Mouse (Mus musculus) lung, embryonic 14.5 days (tissue): ENCODE data around the gene Efemp2. TPM values are rescaled to one million over a fixed set of nuclear protein-coding genes. Genes with fewer than 3 reads are reported as not detected.

Experiments used
- ATAC-seq: fragments of 200-750 bp; cut with Nextera tagmentation; 2 replicates; pipeline ENCODE4 v1.8.0; 2017; ENCODE audit warnings: mild to moderate bottlenecking, moderate TSS enrichment, moderate library complexity; ENCODE audit not compliant: insufficient read depth
- DNase-seq: peaks from one replicate; pipeline ENCODE4 v3.0.0-alpha.2; 2015
- H3K27ac ChIP-seq: fragments of 300-500 bp; sonication (generic); 2 replicates; pipeline ENCODE4 v1.5.1; 2014; ENCODE audit warnings: low read depth, mild to moderate bottlenecking, moderate library complexity
- H3K27me3 ChIP-seq: fragments of 300-500 bp; sonication (generic); 2 replicates; pipeline ENCODE4 v1.6.1; 2014; ENCODE audit warnings: low read length, control low read depth; ENCODE audit not compliant: insufficient read depth
- H3K36me3 ChIP-seq: fragments of 300-500 bp; sonication (generic); 2 replicates; pipeline ENCODE4 v1.6.1; 2014; ENCODE audit warnings: control low read depth; ENCODE audit not compliant: insufficient read depth
- H3K4me1 ChIP-seq: fragments of 300-500 bp; sonication (generic); 2 replicates; pipeline ENCODE4 v1.6.1; 2014; ENCODE audit warnings: antibody characterized with exemption, control low read depth; ENCODE audit not compliant: insufficient read depth
- H3K4me2 ChIP-seq: fragments of 300-500 bp; sonication (generic); 2 replicates; pipeline ENCODE4 v1.6.1; 2014; ENCODE audit warnings: mild to moderate bottlenecking
- H3K4me3 ChIP-seq: fragments of 300-500 bp; sonication (generic); 2 replicates; pipeline ENCODE4 v1.5.1; 2014; ENCODE audit warnings: low read depth, low read length
- H3K9ac ChIP-seq: fragments of 300-500 bp; sonication (generic); 2 replicates; pipeline ENCODE4 v1.6.1; 2014
- H3K9me3 ChIP-seq: fragments of 300-500 bp; sonication (generic); 2 replicates; pipeline ENCODE4 v1.6.1; 2016; ENCODE audit warnings: low read depth, low read length, control low read depth
- CTCF ChIP-seq: IDR thresholded peaks from 2 replicates; pipeline ENCODE4 v1.5.1; 2016; ENCODE audit warnings: antibody characterized with exemption, low read depth
- WGBS: fragments of 180-500 bp; shearing (Covaris S2); extraction: QIAGEN DNeasy Blood & Tissue Kit; methylation state at CpG from one replicate; pipeline ENCODE4 v1.1.7; 2014; 5-methylcytosine and 5-hydroxymethylcytosine counted together
- polyA plus RNA-seq: library from polyadenylated mRNA; unstranded; fragments of >200 nt; fragmentation: Nextera tagmentation; extraction: Ambion mirVana; gene quantifications from 2 replicates; pipeline ENCODE4 v1.2.1, GENCODE M21; 2014

Efemp2 gene
- polyA plus RNA-seq, 1 experiment from 2014 or later: 192 TPM

- no peak overlapping the region for H3K9ac ChIP-seq
- WGBS: 21% methylated on average over 7 of the region's 7 CpGs
Measured at GRCm38 (mm10) chr19:5444954-5445353, 28.8 kb upstream of the Efemp2 start.

GRCm38 (mm10) chr19:5445747-5446146 is 28.0 kb upstream of the Efemp2 start:
- WGBS: 90% methylated on average over 5 of the region's 5 CpGs
- no peak for DNase-seq
- Histone ChIP-seq H3K4me1 (no peaks in the 10 kb centered on the region), H3K9me3 (no peaks in the 10 kb centered on the region), H3K4me3 (no peak overlapping the region), H3K36me3 (no peaks in the 10 kb centered on the region), H3K27ac (no peak overlapping the region), H3K27me3 (peaks cover 43% of the 10 kb centered on the region), H3K4me2 (no peak overlapping the region), H3K9ac (no peak overlapping the region)
- no peak for TF ChIP-seq CTCF
- no peak for ATAC-seq

More at GRCm38 (mm10) chr19:5444954-5445353, 28.8 kb upstream of the Efemp2 start:
- DNase-seq (no peak), ATAC-seq (no peak)
- Histone ChIP-seq H3K4me2 (no peak overlapping the region), H3K36me3 (no peaks in the 10 kb centered on the region), H3K27ac (no peak overlapping the region), H3K4me3 (no peak overlapping the region), H3K4me1 (no peaks in the 10 kb centered on the region), H3K27me3 (peaks cover 35% of the 10 kb centered on the region), H3K9me3 (0 out of 2 replicates have a peak, but pooled peaks cover 4% of the 10 kb centered on the region)
- TF ChIP-seq CTCF: no peak

GRCm38 (mm10) chr19:5447515-5448353 is 26.0 kb upstream of the Efemp2 start, which contains the start of gene Fosl1:
Fosl1 (plus strand) TSS chr19:5447547.
- DNase-seq (peak; percentile 80), ATAC-seq (peak; percentile 50)
- Histone ChIP-seq H3K9me3 (no peaks in the 10 kb centered on the region), H3K4me1 (no peaks in the 10 kb centered on the region), H3K4me2 (peak within 1 kb of the TSS; percentile 96), H3K4me3 (peak within 1 kb of the TSS; percentile 54), H3K27ac (no peak within 1 kb of the TSS), H3K27me3 (peaks cover 45% of the 10 kb centered on the region), H3K36me3 (no peaks in the 10 kb centered on the region), H3K9ac (peak within 1 kb of the TSS; percentile 40)
- no peak for TF ChIP-seq CTCF
- under 1% methylated on average over 70 of the region's 70 CpGs for WGBS

- Histone ChIP-seq H3K4me2 (peak overlapping the region; percentile 96), H3K9me3 (no peaks in the 10 kb centered on the region), H3K27ac (no peak overlapping the region), H3K27me3 (peaks cover 45% of the 10 kb centered on the region), H3K4me3 (peak overlapping the region; percentile 54), H3K9ac (no peak overlapping the region), H3K4me1 (no peaks in the 10 kb centered on the region), H3K36me3 (peaks cover under 1% of the 10 kb centered on the region; the same call in 1 of the 2 replicates)
- peak; percentile 40 for DNase-seq
- no peak for TF ChIP-seq CTCF
- 4% methylated on average over 36 of the region's 36 CpGs for WGBS
- 0 out of 2 replicates have a peak, but pooled peaks have one; percentile 18 for ATAC-seq
Measured at GRCm38 (mm10) chr19:5448354-5449150, 25.2 kb upstream of the Efemp2 start.

- no peak for DNase-seq
- Histone ChIP-seq H3K4me2 (no peak overlapping the region), H3K4me3 (no peak overlapping the region), H3K27me3 (peaks cover 45% of the 10 kb centered on the region), H3K4me1 (no peaks in the 10 kb centered on the region), H3K27ac (no peak overlapping the region), H3K9ac (no peak overlapping the region), H3K36me3 (peaks cover 8% of the 10 kb centered on the region), H3K9me3 (no peaks in the 10 kb centered on the region)
- 82% methylated on average over 3 of the region's 3 CpGs for WGBS
- no peak for TF ChIP-seq CTCF
- no peak for ATAC-seq
Measured at GRCm38 (mm10) chr19:5449673-5450072, 24.1 kb upstream of the Efemp2 start.

- ATAC-seq (no peak), DNase-seq (no peak)
- 69% methylated on average over 6 of the region's 6 CpGs for WGBS
Measured at GRCm38 (mm10) chr19:5451766-5452165, 22.0 kb upstream of the Efemp2 start.

GRCm38 (mm10) chr19:5455037-5455436 is 18.7 kb upstream of the Efemp2 start:
- H3K9ac ChIP-seq: peak overlapping the region; percentile 78; the same call in 1 of the 2 replicates
- H3K9me3 ChIP-seq: no peaks in the 10 kb centered on the region
- H3K27ac ChIP-seq: no peak overlapping the region
- ATAC-seq: no peak
- H3K27me3 ChIP-seq: peaks cover 9% of the 10 kb centered on the region
- no peak for DNase-seq
- peaks cover 4% of the 10 kb centered on the region for H3K4me1 ChIP-seq
- peaks cover 10% of the 10 kb centered on the region for H3K36me3 ChIP-seq
- TF ChIP-seq CTCF: no peak
- peak overlapping the region; percentile 99 for H3K4me2 ChIP-seq
- H3K4me3 ChIP-seq: peak overlapping the region; percentile 84
- 76% methylated on average over 12 of the region's 12 CpGs for WGBS

More at GRCm38 (mm10) chr19:5451766-5452165, 22.0 kb upstream of the Efemp2 start:
- H3K4me1 ChIP-seq: peaks cover 4% of the 10 kb centered on the region; the same call in 1 of the 2 replicates
- peaks cover 10% of the 10 kb centered on the region for H3K36me3 ChIP-seq
- H3K27me3 ChIP-seq: peaks cover 42% of the 10 kb centered on the region
- H3K4me2 ChIP-seq: no peak overlapping the region
- 0 out of 2 replicates have a peak, but pooled peaks have one; percentile 11 for TF ChIP-seq CTCF
- no peak overlapping the region for H3K9ac ChIP-seq
- no peaks in the 10 kb centered on the region for H3K9me3 ChIP-seq
- no peak overlapping the region for H3K27ac ChIP-seq
- no peak overlapping the region for H3K4me3 ChIP-seq
